Mouse (Mus musculus) myocyte (in vitro differentiated cells): ENCODE measurements at regions not wholly inside any gene's neighbourhood (a gene's known extent, or its start where the extent isn't known, plus 50 kb on each side); places are given as distances from the start of the nearest gene placed in this dataset.

ENCODE experiments used
- MAX ChIP-seq: IDR thresholded peaks from one replicate; pipeline ENCODE4 v1.6.1; 2011; ENCODE audit warnings: low read depth, mild to moderate bottlenecking, control low read depth
- MYOG ChIP-seq, 3 experiments: IDR thresholded peaks; one replicate each; pipeline ENCODE4 v1.6.1; 2011; ENCODE audit warnings: control low read depth in 2 of 3, low read depth in 2 of 3, mild to moderate bottlenecking in 2 of 3; ENCODE audit not compliant: insufficient read length in 2 of 3, control insufficient read depth in 1 of 3, insufficient read depth in 1 of 3
- POLR2A ChIP-seq: IDR thresholded peaks from one replicate; pipeline ENCODE4 v1.6.1; 2011; ENCODE audit warnings: low read depth, mild to moderate bottlenecking, control low read depth, moderate library complexity; ENCODE audit not compliant: insufficient read length
- SRF ChIP-seq: IDR thresholded peaks from one replicate; pipeline ENCODE4 v1.6.1; 2011; ENCODE audit warnings: low read depth; ENCODE audit not compliant: control insufficient read depth, insufficient read length
- TCF12 ChIP-seq: IDR thresholded peaks from one replicate; pipeline ENCODE4 v1.6.1; 2011; ENCODE audit warnings: mild to moderate bottlenecking, control low read depth; ENCODE audit not compliant: poor library complexity, insufficient read depth, severe bottlenecking

DNA sequence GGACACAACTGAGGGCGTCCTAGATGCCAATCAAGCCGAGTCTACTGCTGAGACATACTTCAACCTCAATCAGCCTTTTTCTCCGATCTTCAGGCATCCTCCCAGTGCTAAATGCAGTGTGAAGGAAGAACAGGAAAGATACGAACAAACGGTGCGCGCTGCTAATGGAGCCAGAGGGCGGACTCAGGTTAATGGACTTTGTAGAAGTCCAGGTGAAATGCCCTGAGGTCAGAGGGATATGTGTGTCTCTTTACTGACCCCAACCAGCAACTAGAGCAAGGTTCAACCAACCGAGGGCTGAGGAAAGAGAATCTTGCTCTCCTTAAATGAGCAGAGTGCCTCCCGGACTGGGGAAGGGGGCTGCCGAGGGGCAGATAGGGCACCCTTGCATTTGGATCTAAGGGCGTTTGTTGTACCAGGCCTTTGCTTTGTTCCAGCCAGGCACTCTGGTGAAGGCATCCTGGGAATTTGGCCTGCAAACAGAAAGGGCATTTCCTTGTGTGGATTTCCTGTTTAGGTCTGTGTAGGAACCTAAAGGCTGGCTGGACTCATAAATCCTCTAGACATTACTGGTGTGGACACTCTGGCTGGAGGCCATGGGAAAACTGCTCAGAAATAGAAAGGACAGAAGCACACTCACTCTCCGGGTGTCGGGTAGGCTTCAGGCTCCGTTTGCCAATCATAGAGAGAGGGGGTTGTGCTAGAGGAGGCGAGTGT, 62.7 kb upstream of the Ahctf1 start:
- TF ChIP-seq POLR2A: no peak
- no peak for TF ChIP-seq TCF12
- TF ChIP-seq MYOG (IDR thresholded peaks at IDR 0.05; ENCODE audit: control insufficient read depth in 1 of 3, insufficient read depth in 1 of 3, insufficient read length in 2 of 3, low read depth in 2 of 3): no peak
- no peak for TF ChIP-seq MAX
- no peak for TF ChIP-seq SRF
